Mouse (Mus musculus) testis, adult 2 months (tissue): ENCODE data around the gene Hs6st1. TPM values are rescaled to one million over a fixed set of nuclear protein-coding genes. Genes with fewer than 3 reads are reported as not detected.

ENCODE experiments used
- H3K27ac ChIP-seq: fragments of 200-500 bp; 2 replicates; pipeline ENCODE4 v1.5.1; 2012; ENCODE audit warnings: low read depth, low read length; ENCODE audit not compliant: control insufficient read depth, insufficient read depth
- H3K27me3 ChIP-seq: fragments of 200-500 bp; 2 replicates; pipeline ENCODE4 v1.6.1; 2012; ENCODE audit warnings: mild to moderate bottlenecking, low read length, moderate library complexity; ENCODE audit not compliant: control insufficient read depth, insufficient read depth
- H3K36me3 ChIP-seq: fragments of 200-500 bp; 2 replicates; pipeline ENCODE4 v1.6.1; 2012; ENCODE audit warnings: mild to moderate bottlenecking, low read length; ENCODE audit not compliant: control insufficient read depth, insufficient read depth
- H3K4me1 ChIP-seq: fragments of 200-500 bp; 2 replicates; pipeline ENCODE4 v1.6.1; 2012; ENCODE audit warnings: low read length; ENCODE audit not compliant: control insufficient read depth, insufficient read depth
- H3K4me3 ChIP-seq: fragments of 200-500 bp; 2 replicates; pipeline ENCODE4 v1.5.1; 2012; ENCODE audit warnings: low read depth, mild to moderate bottlenecking, low read length, moderate library complexity, mixed read lengths; ENCODE audit not compliant: control insufficient read depth
- CTCF ChIP-seq: fragments of 200-500 bp; IDR thresholded peaks from 2 replicates; pipeline ENCODE4 v1.5.1; 2012; ENCODE audit warnings: low read depth, mild to moderate bottlenecking, inconsistent platforms, low read length, moderate library complexity; ENCODE audit not compliant: control insufficient read depth, insufficient read depth, insufficient replicate concordance
- POLR2A ChIP-seq: fragments of 200-500 bp; IDR thresholded peaks from 2 replicates; pipeline ENCODE4 v1.6.1; 2012; ENCODE audit warnings: low read depth, mild to moderate bottlenecking, inconsistent platforms, low read length, moderate library complexity; ENCODE audit not compliant: control insufficient read depth
- polyA plus RNA-seq: library from polyadenylated mRNA; depleted of rRNA; stranded (reverse); fragments of >200 nt; gene quantifications from 2 replicates; pipeline ENCODE4 v1.2.3, GENCODE M21; 2012

The Hs6st1 gene
- polyA plus RNA-seq, 1 experiment: 4.9 TPM

DNA sequence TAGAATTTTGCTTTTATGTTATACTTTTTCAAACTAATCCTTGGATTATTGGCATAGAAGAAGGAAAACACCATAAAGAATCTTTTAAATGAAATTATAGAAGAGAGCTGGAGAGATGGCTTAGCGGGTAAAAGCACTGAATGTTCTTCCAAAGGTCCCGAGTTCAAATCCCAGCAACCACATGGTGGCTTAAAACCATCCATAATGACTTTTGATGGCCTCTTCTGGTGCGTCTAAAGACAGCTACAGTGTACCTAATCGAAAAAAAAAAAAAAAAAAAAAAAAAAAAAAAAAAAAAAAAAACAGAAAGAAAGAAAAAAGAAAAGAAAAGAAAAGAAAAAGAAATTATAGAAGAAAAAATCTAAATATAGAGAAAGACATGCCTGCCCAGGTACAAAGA is 23.9 kb upstream of the Hs6st1 start:
- H3K4me3 ChIP-seq: no peak overlapping the region
- no peak overlapping the region for H3K27ac ChIP-seq
- no peaks in the 10 kb centered on the region for H3K27me3 ChIP-seq
- H3K4me1 ChIP-seq: no peaks in the 10 kb centered on the region
- H3K36me3 ChIP-seq: no peaks in the 10 kb centered on the region
- TF ChIP-seq POLR2A (no peak), CTCF (no peak)

GRCm38 (mm10) chr1:36052672-36053071 is 15.5 kb upstream of the Hs6st1 start:
- no peaks in the 10 kb centered on the region for H3K36me3 ChIP-seq
- TF ChIP-seq CTCF (no peak), POLR2A (no peak)
- no peak overlapping the region for H3K4me3 ChIP-seq
- no peaks in the 10 kb centered on the region for H3K27me3 ChIP-seq
- no peak overlapping the region for H3K27ac ChIP-seq
- no peaks in the 10 kb centered on the region for H3K4me1 ChIP-seq

- no peaks in the 10 kb centered on the region for H3K36me3 ChIP-seq
- no peaks in the 10 kb centered on the region for H3K4me1 ChIP-seq
- TF ChIP-seq CTCF (no peak), POLR2A (no peak)
- H3K4me3 ChIP-seq: no peak overlapping the region
- H3K27ac ChIP-seq: no peak overlapping the region
- no peaks in the 10 kb centered on the region for H3K27me3 ChIP-seq
Measured at GRCm38 (mm10) chr1:36053566-36053965, 14.6 kb upstream of the Hs6st1 start.

DNA sequence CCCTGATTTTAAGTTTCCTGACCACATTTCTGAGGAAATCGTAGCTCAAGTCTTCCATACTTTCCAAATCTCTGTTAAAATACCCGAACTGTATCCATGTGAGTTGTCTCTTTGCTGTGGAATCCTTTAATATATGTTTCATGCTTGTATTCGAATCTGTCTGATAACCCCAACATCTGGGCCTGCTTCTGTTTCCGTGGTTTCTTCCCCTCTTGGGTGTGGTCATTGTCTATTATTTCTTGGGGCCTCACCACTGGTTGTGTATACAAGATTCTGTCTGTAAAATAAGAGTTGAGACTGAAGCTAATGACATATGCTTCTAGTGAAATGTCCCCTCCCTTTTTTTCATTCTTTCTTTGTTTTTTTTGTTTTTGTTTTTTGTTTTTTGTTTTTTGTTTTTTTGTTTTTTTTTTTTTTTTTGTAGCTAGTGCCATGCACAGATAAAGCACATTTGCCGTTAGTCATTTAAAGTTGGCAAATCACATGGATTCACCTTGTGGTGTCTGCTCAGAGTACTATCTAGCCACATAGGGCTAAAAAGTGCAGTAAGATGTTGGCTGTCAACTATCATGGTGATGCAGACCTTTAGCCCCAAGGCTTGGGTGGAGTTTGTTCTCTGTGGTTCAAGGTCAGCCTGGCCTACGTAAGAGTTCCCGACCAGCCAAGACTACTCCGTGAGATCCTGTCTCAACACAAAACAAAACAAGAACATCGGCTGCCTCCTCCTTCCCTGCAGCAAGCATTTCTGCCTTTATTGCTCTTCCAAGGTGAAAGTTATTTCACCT is 13.8 kb upstream of the Hs6st1 start:
- Histone ChIP-seq H3K27me3 (no peaks in the 10 kb centered on the region), H3K36me3 (no peaks in the 10 kb centered on the region), H3K4me1 (no peaks in the 10 kb centered on the region), H3K4me3 (no peak overlapping the region), H3K27ac (no peak overlapping the region)
- no peak for TF ChIP-seq CTCF
- no peak for TF ChIP-seq POLR2A

DNA sequence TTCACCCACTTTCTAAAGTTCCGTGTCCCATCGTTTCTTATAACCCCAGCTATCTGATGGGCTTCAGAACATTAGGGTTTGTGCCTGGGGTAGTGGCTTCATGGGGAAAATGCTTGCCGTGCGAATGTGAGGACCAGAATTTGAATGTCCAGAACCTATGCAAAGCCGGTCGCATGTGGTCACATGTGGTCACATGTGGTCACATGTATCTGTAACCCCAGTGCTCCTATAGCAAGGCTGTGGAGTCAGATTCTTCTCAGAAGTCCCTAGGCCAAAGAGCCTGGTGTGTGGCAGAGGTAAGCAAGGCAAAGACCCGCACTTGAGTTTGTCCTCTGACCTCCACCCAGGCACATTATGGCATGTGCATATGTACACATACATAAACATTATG is 13.2 kb upstream of the Hs6st1 start:
- Histone ChIP-seq H3K4me3 (no peak overlapping the region), H3K27ac (no peak overlapping the region)
- TF ChIP-seq POLR2A (no peak), CTCF (no peak)

GRCm38 (mm10) chr1:36059351-36059750 is 8.8 kb upstream of the Hs6st1 start:
- no peaks in the 10 kb centered on the region for H3K36me3 ChIP-seq
- TF ChIP-seq CTCF (no peak), POLR2A (no peak)
- no peaks in the 10 kb centered on the region; the same call in 1 of the 2 replicates for H3K4me1 ChIP-seq
- no peak overlapping the region for H3K27ac ChIP-seq
- no peaks in the 10 kb centered on the region for H3K27me3 ChIP-seq
- H3K4me3 ChIP-seq: no peak overlapping the region

More for the DNA sequence above, 13.2 kb upstream of the Hs6st1 start:
- H3K36me3 ChIP-seq: no peaks in the 10 kb centered on the region
- H3K27me3 ChIP-seq: no peaks in the 10 kb centered on the region
- no peaks in the 10 kb centered on the region for H3K4me1 ChIP-seq

- no peaks in the 10 kb centered on the region for H3K36me3 ChIP-seq
- no peaks in the 10 kb centered on the region for H3K27me3 ChIP-seq
- H3K4me3 ChIP-seq: no peak overlapping the region
- peaks cover 6% of the 10 kb centered on the region for H3K4me1 ChIP-seq
- H3K27ac ChIP-seq: no peak overlapping the region
- TF ChIP-seq CTCF: no peak
- no peak for TF ChIP-seq POLR2A
Measured at GRCm38 (mm10) chr1:36059959-36060953, 7.9 kb upstream of the Hs6st1 start.
